10 mouse cellular contexts compared by ENCODE assay signal in the genomic region with DNA sequence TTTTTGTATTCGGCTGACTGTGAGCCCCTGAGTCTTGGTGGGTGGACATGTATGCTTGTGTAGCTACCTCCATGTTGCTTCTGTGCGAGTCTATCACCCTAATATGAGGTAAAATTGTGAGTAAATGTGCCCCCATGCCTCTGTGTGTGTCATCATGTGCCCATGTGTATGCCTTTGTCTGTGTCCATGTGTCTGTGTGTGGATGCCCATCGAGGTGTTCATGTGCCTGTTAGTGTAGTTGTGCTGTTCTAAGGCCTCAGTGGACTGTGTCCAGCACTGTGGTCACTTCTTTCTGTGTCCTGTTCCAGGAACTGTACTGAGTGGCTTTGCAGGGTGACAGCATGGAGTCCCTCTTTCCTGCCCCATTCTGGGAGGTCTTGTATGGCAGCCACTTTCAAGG. TPM values are rescaled to one million over a fixed set of nuclear protein-coding genes. Genes with fewer than 3 reads are reported as not detected.
DNase-seq lines count a peak whose midpoint lies in the region; ATAC-seq and TF ChIP-seq lines count a peak whose summit lies in the region.
"Had no signal": no experiment of that assay in that cellular context is flagged by ENCODE, and none has a peak within 500 bp of the region (broad histone marks: within the 10 kb centered on the region; RNA-seq: fewer than 3 reads in every experiment).

No protein-coding gene starts in this region.

- no peak for DNase-seq in frontal cortex, postnatal 10 days (ENCODE audit: low spot score in 2 of 2)
- DNase-seq in lung, embryonic 14.5 days: no peak
- no peak for DNase-seq in lung, postnatal 25 days (ENCODE audit: low spot score)
- no peak for DNase-seq in limb, embryonic 11.5 days (ENCODE audit: low spot score)
- DNase-seq in adrenal gland, postnatal 14 days: no peak

- TF ChIP-seq POLR2A in olfactory bulb, adult 2 months (IDR thresholded peaks at IDR 0.05; ENCODE audit: insufficient read depth, low read depth, low read length): no peak

- H3K4me3 ChIP-seq in lung, embryonic 14.5 days (ENCODE audit: low read depth, low read length): no peak overlapping the region
- no peak overlapping the region for H3K4me3 ChIP-seq in limb, embryonic 11.5 days (ENCODE audit: low read depth, low read length)
- H3K4me3 ChIP-seq in olfactory bulb, adult 2 months (ENCODE audit: insufficient read depth, low read depth, low read length): peak overlapping the region; percentile 59
- H3K4me3 ChIP-seq: embryonic facial prominence, embryonic 15.5 days had no signal

- peak; percentile 24 for ATAC-seq in frontal cortex, adult (ENCODE audit: low TSS enrichment)
- ATAC-seq in lung, embryonic 14.5 days (ENCODE audit: insufficient read depth): no peak
- ATAC-seq in limb, embryonic 11.5 days (ENCODE audit: insufficient number of reproducible peaks, low FRiP score, low TSS enrichment, low read depth): no peak
- no peak for ATAC-seq in monocyte, adult 5-6 weeks (replicated peaks; ENCODE audit: insufficient number of reproducible peaks, low FRiP score, low TSS enrichment, poor library complexity, severe bottlenecking)
- ATAC-seq: lung, postnatal 0 days had no signal

- H3K27ac ChIP-seq in lung, embryonic 14.5 days (ENCODE audit: low read depth): no peak overlapping the region
- no peak overlapping the region for H3K27ac ChIP-seq in limb, embryonic 11.5 days (replicated peaks; ENCODE audit: low read depth, low read length)
- H3K27ac ChIP-seq in olfactory bulb, adult 2 months (ENCODE audit: insufficient read depth, low read depth, low read length): peak overlapping the region; percentile 49; the same call in 1 of the 2 replicates
- H3K27ac ChIP-seq: embryonic facial prominence, embryonic 15.5 days had no signal

- peak overlapping the region; percentile 39 for H3K4me2 ChIP-seq in lung, embryonic 14.5 days
- H3K4me2 ChIP-seq in limb, embryonic 11.5 days (ENCODE audit: low read depth, severe bottlenecking): peak overlapping the region; percentile 24; the same call in 1 of the 2 replicates

- no peaks in the 10 kb centered on the region for H3K36me3 ChIP-seq in lung, embryonic 14.5 days (ENCODE audit: insufficient read depth)
- H3K36me3 ChIP-seq in limb, embryonic 11.5 days (ENCODE audit: control insufficient read depth, insufficient read depth, low read length): no peaks in the 10 kb centered on the region
- H3K36me3 ChIP-seq: embryonic facial prominence, embryonic 15.5 days had no signal

- WGBS in lung, embryonic 14.5 days: 69% methylated on average over 3 of the region's 3 CpGs
- 89% methylated on average over 3 of the region's 3 CpGs for WGBS in limb, embryonic 11.5 days
- WGBS in olfactory bulb, adult 2 months: 32% methylated on average over 3 of the region's 3 CpGs

- no peak overlapping the region for H3K9ac ChIP-seq in lung, embryonic 14.5 days
- H3K9ac ChIP-seq in limb, embryonic 11.5 days (ENCODE audit: low read length): no peak overlapping the region
- H3K9ac ChIP-seq: embryonic facial prominence, embryonic 15.5 days had no signal

- TF ChIP-seq CTCF in lung, embryonic 14.5 days (IDR thresholded peaks at IDR 0.05; ENCODE audit: low read depth): no peak
- TF ChIP-seq CTCF in olfactory bulb, adult 2 months (IDR thresholded peaks at IDR 0.05; ENCODE audit: insufficient read depth, low read depth, low read length): no peak

- H3K9me3 ChIP-seq in lung, embryonic 14.5 days (ENCODE audit: low read depth, low read length): no peaks in the 10 kb centered on the region
- H3K9me3 ChIP-seq in limb, embryonic 11.5 days (ENCODE audit: control insufficient read depth, low read length): no peaks in the 10 kb centered on the region
- H3K9me3 ChIP-seq: embryonic facial prominence, embryonic 15.5 days had no signal

- no peaks in the 10 kb centered on the region for H3K27me3 ChIP-seq in lung, embryonic 14.5 days (ENCODE audit: insufficient read depth, low read length)
- H3K27me3 ChIP-seq in limb, embryonic 11.5 days (ENCODE audit: control insufficient read depth, insufficient read depth, low read length): no peaks in the 10 kb centered on the region; the same call in 1 of the 2 replicates
- H3K27me3 ChIP-seq: embryonic facial prominence, embryonic 15.5 days had no signal

- no peaks in the 10 kb centered on the region for H3K4me1 ChIP-seq in lung, embryonic 14.5 days (ENCODE audit: insufficient read depth)
- 0 out of 2 replicates have a peak, but pooled peaks cover 2% of the 10 kb centered on the region for H3K4me1 ChIP-seq in limb, embryonic 11.5 days (ENCODE audit: control insufficient read depth, insufficient read depth, low read length)
- peaks cover 7% of the 10 kb centered on the region; the same call in 1 of the 2 replicates for H3K4me1 ChIP-seq in olfactory bulb, adult 2 months (ENCODE audit: control insufficient read depth, insufficient read depth, low read length)

RNA-seq across cellular contexts. Expression of gene Oprl1, which starts 0.6 kb away (rescaled TPM):
- polyA plus RNA-seq in lung, embryonic 14.5 days (2014; fragmentation: Nextera tagmentation; extraction: Ambion mirVana): 0.89 and 1.8 TPM in 2 replicates
- 0.69 and 1.0 TPM in 2 replicates for polyA plus RNA-seq in limb, embryonic 11.5 days (2014; fragmentation: Nextera tagmentation; extraction: Ambion mirVana)
- not detected in 2 replicates for polyA plus RNA-seq in olfactory bulb, adult 2 months (2012; ENCODE audit: insufficient read depth, insufficient read length, low replicate concordance, missing spikeins)
- 1.5 and 2.7 TPM in 2 replicates for total RNA-seq in adrenal gland, postnatal 14 days (2021)
- total RNA-seq in monocyte, adult 5-6 weeks (2017): 0.19 TPM in 1 of 3 replicates, not detected in the others

RNA-seq across cellular contexts. Expression of gene Lkaaear1, which starts 17.1 kb away (rescaled TPM):
- polyA plus RNA-seq in lung, embryonic 14.5 days (2014; fragmentation: Nextera tagmentation; extraction: Ambion mirVana): not detected in 2 replicates
- not detected in 2 replicates for polyA plus RNA-seq in limb, embryonic 11.5 days (2014; fragmentation: Nextera tagmentation; extraction: Ambion mirVana)
- not detected in 2 replicates for polyA plus RNA-seq in olfactory bulb, adult 2 months (2012; ENCODE audit: insufficient read depth, insufficient read length, low replicate concordance, missing spikeins)
- not detected in 2 replicates for total RNA-seq in adrenal gland, postnatal 14 days (2021)
- total RNA-seq in monocyte, adult 5-6 weeks (2017): not detected in 3 replicates
- polyA plus RNA-seq: embryonic facial prominence, embryonic 15.5 days; lung, postnatal 0 days had no signal

RNA-seq across cellular contexts. Expression of gene Rgs19, which starts 21.6 kb away (rescaled TPM):
- polyA plus RNA-seq in lung, embryonic 14.5 days (2014; fragmentation: Nextera tagmentation; extraction: Ambion mirVana): 91.3 and 93.8 TPM in 2 replicates
- 92.5 and 97.1 TPM in 2 replicates for polyA plus RNA-seq in limb, embryonic 11.5 days (2014; fragmentation: Nextera tagmentation; extraction: Ambion mirVana)
- not detected in 2 replicates for polyA plus RNA-seq in olfactory bulb, adult 2 months (2012; ENCODE audit: insufficient read depth, insufficient read length, low replicate concordance, missing spikeins)
- total RNA-seq in adrenal gland, postnatal 14 days (2021): 22.4 and 32.1 TPM in 2 replicates
- total RNA-seq in monocyte, adult 5-6 weeks (2017): 102 to 134 TPM (median 128 TPM) in 3 replicates

RNA-seq across cellular contexts. Expression of gene Tcea2, which starts 35.3 kb away (rescaled TPM):
- polyA plus RNA-seq in lung, embryonic 14.5 days (2014; fragmentation: Nextera tagmentation; extraction: Ambion mirVana): 22.5 and 25.7 TPM in 2 replicates
- polyA plus RNA-seq in limb, embryonic 11.5 days (2014; fragmentation: Nextera tagmentation; extraction: Ambion mirVana): 23.2 and 25.2 TPM in 2 replicates
- not detected in 2 replicates for polyA plus RNA-seq in olfactory bulb, adult 2 months (2012; ENCODE audit: insufficient read depth, insufficient read length, low replicate concordance, missing spikeins)
- total RNA-seq in adrenal gland, postnatal 14 days (2021): 5.2 and 9.8 TPM in 2 replicates
- total RNA-seq in monocyte, adult 5-6 weeks (2017): 3.8 to 20.0 TPM (median 10.0 TPM) in 3 replicates

RNA-seq across cellular contexts. Expression of gene Sox18, which starts 43.9 kb away (rescaled TPM):
- polyA plus RNA-seq in lung, embryonic 14.5 days (2014; fragmentation: Nextera tagmentation; extraction: Ambion mirVana): 55.4 and 64.7 TPM in 2 replicates
- polyA plus RNA-seq in limb, embryonic 11.5 days (2014; fragmentation: Nextera tagmentation; extraction: Ambion mirVana): 21.4 and 22.0 TPM in 2 replicates
- polyA plus RNA-seq in olfactory bulb, adult 2 months (2012; ENCODE audit: insufficient read depth, insufficient read length, low replicate concordance, missing spikeins): not detected in 2 replicates
- 60.4 and 64.6 TPM in 2 replicates for total RNA-seq in adrenal gland, postnatal 14 days (2021)
- total RNA-seq in monocyte, adult 5-6 weeks (2017): not detected in 3 replicates
